Mouse (Mus musculus) ZHBTc4 (cell line): ENCODE results near the gene Cdk6.
A peak's percentile ranks its signal among the peaks of the same experiment; 100 is the strongest.
"Not testable (repeated sequence)": the region's sequence is repeated elsewhere in the genome, so short reads cannot be mapped to it uniquely, and the experiment has no call there.

Source experiments
- DNase-seq: peaks from one replicate; pipeline ENCODE4 v3.0.0-alpha.2; 2011; ENCODE audit warnings: low read depth, low spot score

The Cdk6 gene

DNA sequence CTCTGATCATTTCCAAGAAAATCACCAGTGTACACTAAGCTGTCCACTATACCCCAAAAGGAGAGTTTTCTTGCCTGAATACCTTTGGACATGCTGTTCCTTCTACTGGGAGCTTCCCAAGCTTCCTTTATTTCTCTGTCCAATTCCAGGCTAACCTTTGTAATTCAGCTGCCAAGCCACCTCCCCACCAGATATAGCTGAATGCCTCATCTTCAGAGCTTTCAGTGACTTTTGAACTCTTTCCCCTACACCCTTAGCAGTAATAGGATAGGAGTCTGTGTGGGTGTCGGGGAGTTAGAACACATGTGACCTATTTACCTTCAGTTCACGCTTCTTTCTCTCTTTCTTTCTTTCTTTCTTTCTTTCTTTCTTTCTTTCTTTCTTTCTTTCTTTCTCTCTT, 34.9 kb downstream of the Cdk6 start:
- DNase-seq = no peak

DNA sequence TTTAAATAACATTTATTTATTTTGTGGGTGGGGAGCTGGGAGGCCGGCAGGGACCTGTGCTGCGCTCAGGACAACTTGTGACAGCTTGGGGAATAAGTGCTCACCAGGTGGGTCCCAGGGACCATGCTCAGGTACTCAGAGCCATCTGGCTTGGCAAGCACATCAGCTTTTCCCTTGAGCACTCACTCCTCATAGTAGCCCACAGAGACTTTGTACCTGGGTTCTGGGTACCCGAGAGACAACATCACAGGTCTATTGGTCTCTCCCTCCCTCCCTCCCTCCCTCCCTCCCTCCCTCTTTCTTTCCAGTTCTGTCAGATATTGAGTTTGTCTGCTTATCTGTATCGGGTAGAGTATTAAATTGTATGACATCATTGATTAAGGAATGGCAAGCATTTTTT, 38.0 kb downstream of the Cdk6 start:
- no peak for DNase-seq

- no peak for DNase-seq
These were observed 39.5 kb downstream of the Cdk6 start for GRCm38 (mm10) chr5:3380692-3381233.

DNA sequence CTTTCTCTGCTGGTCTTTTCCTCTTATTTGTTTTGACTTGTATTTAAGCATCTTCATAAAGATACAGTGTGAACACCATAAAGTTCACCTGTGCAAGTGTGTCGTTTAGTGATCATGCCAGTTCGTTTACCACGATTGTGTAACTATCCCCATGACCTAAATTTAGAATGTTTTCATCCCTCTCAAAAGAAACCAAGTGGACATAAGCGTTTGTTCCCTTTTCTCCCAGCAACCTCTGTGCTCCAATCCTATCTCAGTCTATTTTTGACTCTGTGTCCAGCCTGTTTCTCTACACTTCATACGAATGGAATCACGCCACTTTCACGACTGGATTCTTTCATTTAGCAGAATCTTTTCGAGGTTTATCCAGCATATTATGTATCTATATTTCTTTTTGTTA, 40.5 kb downstream of the Cdk6 start:
- DNase-seq = no peak

DNA sequence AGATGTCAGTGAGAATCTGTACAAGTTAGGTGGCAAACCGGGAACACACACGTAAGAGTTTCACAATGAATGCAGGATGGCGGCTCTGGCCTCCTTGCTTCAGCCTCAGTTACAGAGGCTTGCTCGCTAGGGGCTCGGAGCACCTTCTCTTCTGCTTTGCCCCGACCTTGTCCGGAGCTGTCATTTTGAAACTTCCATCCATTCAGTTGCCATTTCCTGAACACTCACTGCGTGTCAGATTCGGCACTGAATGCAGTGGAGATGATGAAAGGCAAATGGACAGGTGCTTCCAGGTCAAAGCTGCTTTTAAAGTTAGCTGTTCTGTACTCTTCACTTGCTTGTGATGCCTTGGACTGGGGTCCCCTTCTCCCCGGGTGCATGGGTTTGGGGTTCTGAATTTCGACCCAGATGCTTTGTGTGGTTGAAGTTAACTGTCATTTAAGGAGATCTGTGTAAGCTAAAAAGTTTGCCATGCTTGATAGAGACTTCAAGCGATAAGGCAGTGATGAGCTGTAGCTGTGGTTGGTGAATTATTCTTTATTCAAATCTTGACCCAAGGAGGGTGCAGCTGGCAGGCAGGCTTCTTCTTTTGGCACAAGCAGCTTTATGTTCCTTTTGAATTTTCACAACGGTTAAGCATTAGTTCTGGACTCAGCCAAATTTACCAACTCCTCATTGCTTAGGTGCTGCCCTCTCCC, 41.2 kb downstream of the Cdk6 start:
- no peak for DNase-seq

DNA sequence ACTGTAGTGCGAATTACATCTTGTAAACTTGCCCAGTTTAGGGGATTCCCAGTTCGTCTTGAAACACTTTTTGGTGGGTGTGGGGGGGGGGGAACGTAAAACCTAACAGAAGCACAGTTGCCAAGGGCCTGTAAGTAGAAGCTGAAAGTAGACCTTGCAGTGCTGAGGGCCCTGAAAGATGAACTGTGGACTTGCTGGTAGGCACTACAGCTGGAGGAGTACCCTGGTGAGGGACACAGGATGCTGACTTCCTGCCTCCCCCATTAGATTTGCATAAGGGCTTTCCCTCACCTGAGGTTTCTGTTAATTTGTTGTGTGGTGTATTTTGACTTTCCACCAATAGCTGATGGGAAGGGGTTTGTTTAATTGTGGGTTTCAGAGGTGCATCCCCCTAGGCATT, 42.3 kb downstream of the Cdk6 start:
- DNase-seq = no peak

GRCm38 (mm10) chr5:3385078-3385477, 43.8 kb downstream of the Cdk6 start:
- DNase-seq = no peak

GRCm38 (mm10) chr5:3386021-3386730, 44.9 kb downstream of the Cdk6 start:
- DNase-seq = no peak

GRCm38 (mm10) chr5:3386731-3387087, 45.4 kb downstream of the Cdk6 start:
- DNase-seq = peak; percentile 95

DNA sequence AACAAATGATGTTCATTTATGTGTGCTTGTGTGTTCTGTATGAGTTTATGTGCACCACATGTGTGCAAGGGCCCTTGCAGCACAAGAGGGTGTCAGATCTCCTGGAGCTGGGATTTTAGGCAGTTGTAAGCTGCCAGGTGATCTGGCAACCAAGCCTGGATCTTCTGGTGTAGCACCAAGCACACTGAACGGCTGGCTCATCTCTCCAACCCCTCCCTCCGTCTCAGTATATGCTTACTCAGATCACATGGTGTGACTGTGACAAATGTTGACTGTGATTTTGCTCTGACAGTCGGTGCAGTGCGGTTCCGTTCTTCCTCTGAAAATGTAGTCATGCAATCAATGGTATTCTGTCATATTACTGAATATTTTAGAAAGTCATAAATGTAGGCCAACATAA, 45.9 kb downstream of the Cdk6 start:
- peak; percentile 64 for DNase-seq

GRCm38 (mm10) chr5:3392856-3393255, 51.6 kb downstream of the Cdk6 start:
- DNase-seq = no peak

DNA sequence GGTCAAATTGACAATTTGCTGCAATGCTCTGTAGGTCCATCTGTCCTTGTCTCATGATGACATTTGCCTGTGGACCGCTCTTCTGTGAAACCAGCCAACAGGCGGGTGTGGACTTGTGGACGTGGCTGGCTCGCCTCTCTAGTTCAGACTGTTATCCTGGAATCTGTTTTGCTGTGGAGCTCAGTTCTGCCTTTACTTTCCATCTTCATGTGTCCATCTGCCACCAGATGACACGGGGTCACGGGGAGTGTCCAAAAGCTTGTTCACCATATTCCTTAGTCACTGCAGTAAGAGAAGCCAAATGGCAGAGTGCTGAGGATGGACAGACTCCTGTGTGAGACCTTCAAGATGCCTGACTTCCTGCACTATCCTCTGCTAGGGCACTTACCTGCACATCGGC, 52.9 kb downstream of the Cdk6 start:
- no peak for DNase-seq

DNA sequence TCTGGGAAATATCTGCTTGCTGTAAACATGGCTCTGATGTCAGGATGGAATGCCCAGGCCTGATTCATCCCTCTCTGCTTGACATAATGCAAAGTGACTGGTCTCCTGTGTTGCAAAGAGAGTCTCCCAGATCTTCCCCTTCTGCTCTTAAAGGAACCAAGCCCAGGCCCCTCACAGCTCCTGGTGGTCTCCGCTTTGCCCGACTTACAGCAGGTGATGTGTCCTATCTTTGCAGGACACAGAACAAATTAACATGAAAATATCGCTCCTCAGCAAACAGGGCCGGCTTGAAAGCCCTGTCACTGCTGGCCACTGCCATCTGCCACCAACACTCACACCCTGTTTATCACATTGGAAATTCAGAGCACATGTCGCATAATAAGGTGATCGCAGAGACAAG, 53.7 kb downstream of the Cdk6 start:
- DNase-seq = no peak

DNA sequence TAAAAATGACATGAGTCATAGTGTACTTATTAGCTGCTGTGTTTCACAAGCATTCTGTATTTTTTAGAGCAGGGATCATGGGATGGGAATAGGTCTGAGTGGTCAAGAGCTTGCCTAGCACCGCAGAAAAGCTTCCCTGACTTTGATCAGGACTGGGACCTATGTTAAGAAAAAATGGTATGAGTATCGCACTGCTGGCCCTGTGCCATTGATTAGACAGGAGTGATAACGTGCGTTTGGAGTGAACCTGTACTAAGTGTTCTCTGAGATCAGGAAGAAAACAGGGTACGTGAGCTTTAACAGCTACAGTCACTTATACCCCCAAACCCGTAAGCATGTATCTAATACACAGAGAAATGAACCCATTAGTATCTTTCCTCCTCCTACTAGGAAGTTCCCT, 54.9 kb downstream of the Cdk6 start:
- DNase-seq = no peak

DNA sequence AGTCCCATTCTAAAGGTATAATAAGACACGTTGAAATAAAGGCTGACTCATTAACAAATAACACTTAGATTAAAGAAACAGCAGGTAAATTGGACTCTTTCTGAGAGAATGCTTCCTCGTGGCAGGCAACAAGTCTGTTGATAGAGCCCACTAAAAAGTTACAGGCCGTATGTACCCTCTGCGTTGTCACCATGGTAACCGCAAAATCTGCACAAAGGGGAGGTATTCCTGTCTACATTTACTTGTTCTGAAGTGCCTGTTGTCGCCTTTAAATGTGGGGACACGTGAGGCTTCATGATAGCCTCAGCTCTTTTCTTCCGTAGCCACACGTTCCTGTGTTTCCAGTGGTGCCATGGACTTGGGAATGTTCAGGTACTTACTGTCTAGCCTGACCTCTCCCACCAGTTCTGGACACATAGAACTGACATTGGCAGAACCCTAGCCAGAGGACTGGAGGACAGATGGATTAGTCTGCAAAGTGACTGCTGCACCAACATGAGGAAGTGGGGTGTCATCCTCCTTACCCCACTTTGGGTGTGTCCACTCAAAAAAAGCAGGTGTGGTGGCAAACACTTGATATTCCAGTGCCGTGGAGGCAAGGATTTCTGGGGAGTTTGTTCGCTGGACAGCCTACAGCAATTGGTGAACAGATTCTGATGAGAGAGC, 55.8 kb downstream of the Cdk6 start:
- DNase-seq = peak; percentile 13

DNA sequence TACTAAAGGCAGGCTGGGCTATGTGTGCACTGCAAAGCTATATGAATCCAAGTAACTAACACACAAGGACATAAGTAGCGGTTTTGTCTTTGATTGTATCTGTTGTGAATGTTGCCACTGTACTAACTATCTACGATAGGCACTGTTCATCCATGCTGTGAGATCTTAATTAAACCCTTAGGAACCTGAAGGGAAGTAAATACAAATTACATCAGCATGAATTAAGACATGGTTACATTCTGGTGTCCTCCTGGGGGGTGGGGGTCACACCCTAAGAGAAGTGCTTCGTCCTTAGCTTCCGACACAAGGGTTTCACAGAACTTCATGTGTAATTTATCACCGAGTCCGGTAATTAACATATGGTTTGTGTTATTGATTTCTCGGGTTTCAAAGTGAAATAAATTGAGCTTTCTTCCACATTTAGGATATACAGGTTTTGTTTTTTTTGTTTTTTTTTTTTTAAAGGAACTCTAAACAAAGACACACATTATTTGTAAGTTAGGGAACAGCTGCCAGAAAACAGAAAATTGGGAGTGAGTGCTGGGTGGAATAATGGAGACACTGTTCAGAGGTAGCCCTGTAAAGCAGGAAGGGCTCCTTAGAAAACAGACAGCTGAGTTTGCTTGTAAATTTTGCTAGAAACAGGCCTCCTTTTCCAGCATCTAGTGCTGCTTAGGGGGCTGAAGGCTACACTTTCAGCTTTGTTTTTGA, 58.7 kb downstream of the Cdk6 start:
- no peak for DNase-seq

DNA sequence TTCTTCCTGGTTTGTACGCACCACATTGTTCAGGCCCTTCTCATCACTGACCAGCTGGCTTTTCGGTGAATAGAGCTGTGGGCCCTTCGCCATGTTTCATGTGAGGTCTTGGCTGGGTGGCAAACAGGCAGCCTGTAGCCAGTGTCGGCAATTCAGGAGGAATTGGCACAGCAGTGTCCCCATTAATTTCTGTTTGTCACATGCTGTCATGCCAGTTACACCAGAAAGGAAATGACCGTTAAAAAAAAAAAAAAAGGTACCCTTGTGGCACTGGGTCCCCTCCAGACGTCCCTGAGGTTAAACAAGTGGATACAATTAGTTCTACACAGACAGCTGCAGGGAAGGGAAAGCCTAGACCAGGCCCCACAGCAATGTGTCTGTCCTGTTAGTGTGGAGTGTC, 63.8 kb downstream of the Cdk6 start:
- no peak for DNase-seq

DNA sequence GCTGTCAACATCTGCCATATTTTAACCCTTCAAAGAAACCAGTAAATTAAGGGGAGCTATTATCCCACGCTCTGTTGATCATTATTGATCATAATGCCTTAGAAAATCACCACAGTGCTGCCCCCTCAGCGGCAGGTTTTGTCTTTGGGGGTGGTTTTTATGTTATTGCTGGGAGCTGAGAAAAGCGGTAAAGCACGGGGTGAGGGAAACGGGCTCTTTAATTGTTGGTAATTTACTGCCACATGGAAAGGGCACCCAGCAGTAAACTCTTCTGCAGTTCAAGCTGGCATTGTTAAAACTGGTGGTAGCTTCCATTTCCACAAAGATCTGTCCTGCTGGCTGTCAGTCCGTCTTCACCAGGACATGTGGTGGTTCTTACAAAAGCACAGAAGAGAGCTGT, 64.2 kb downstream of the Cdk6 start:
- no peak for DNase-seq

GRCm38 (mm10) chr5:3407926-3408325, 66.6 kb downstream of the Cdk6 start:
- no peak for DNase-seq

DNA sequence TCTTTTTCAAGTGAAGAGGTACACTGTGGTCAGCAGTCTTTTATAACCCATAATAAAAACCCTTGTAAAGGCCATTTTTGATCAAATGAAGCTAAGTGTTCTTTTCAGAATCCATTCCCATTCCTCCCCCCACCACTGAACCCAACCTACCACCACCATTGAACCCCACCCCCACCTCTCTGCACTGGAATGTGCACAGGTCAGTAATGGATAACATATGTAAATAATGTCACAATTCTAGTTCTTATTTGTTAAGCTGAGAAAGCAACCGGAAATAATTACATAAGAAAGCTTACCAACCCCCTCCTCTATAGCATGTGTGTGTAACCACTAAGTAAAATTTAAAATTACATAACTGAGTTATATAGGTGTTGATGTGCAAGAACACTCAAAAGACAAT, 76.9 kb downstream of the Cdk6 start:
- not testable (repeated sequence) for DNase-seq

DNA sequence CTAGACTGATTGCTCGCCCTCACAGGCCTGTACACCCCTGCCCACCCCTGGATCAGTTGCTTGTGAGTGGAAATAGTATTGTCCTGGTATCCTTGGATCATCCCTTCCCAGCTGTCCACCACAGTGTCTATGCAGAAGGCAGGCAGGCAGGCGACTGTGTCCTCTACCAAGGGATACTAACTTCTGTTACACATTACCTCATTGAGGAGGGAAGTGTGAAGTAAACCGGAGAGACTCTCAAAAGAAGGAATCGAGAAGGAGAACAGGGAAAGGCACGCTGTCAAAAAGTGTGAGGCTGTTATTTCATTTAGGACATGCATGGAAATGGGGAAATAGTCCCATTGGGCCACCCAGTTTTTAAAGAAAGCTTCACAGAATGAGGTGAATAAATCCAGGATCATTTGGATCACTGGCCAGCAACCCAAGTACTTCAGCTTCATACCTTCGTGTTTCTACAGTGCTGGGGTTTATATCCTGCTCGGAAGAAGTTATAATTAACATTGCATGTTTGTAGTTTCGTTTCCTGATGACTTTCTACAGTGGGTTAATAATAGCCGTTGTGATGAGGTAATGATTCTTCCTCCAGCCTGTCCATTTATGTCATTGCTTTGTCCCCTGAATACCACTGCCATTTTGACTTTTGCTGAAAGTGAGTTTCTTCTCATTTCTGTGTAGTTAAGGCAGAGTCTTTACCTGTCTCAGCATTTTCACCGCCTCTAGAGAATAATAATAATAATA, 79.0 kb downstream of the Cdk6 start:
- DNase-seq = no peak
